Mouse (Mus musculus) liver, embryonic 14.5 days (tissue): Measurements from ENCODE around the gene Zbtb16.

Experiments
- CTCF ChIP-seq: IDR thresholded peaks from 2 replicates; pipeline ENCODE4 v1.5.1; 2016; ENCODE audit warnings: antibody characterized with exemption, low read depth, control low read depth
- EP300 ChIP-seq: IDR thresholded peaks from 2 replicates; pipeline ENCODE4 v1.6.1; 2016; ENCODE audit warnings: antibody characterized with exemption, low read depth

GRCm38 (mm10) chr9:48688859-48689717 lies 146.9 kb downstream of the Zbtb16 start:
- TF ChIP-seq CTCF (no peak), EP300 (peak; percentile 33; the same call in 1 of the 2 replicates)
